Mouse (Mus musculus) embryonic facial prominence, embryonic 13.5 days (tissue): Measurements from ENCODE around the gene Vmn2r84. TPM values are rescaled to one million over a fixed set of nuclear protein-coding genes. Genes with fewer than 3 reads are reported as not detected.
"Not testable (repeated sequence)": the region's sequence is repeated elsewhere in the genome, so short reads cannot be mapped to it uniquely, and the experiment has no call there.

Experiments
- ATAC-seq: fragments of 200-750 bp; cut with Nextera tagmentation; 2 replicates; pipeline ENCODE4 v1.8.0; 2017; ENCODE audit warnings: low read depth; ENCODE audit not compliant: insufficient number of reproducible peaks, insufficient read depth, low FRiP score, low TSS enrichment
- H3K27ac ChIP-seq: fragments of 300-500 bp; sonication (generic); 2 replicates; pipeline ENCODE4 v1.5.1; 2015; ENCODE audit warnings: moderate library complexity, mild to moderate bottlenecking, inconsistent platforms
- H3K27me3 ChIP-seq: fragments of 300-500 bp; sonication (generic); 2 replicates; pipeline ENCODE4 v1.6.1; 2015; ENCODE audit warnings: mild to moderate bottlenecking, inconsistent platforms
- H3K36me3 ChIP-seq: fragments of 300-500 bp; sonication (generic); 2 replicates; pipeline ENCODE4 v1.6.1; 2015; ENCODE audit warnings: mild to moderate bottlenecking, inconsistent platforms
- H3K4me1 ChIP-seq: fragments of 300-500 bp; sonication (generic); 2 replicates; pipeline ENCODE4 v1.6.1; 2015; ENCODE audit warnings: inconsistent platforms
- H3K4me2 ChIP-seq: fragments of 300-500 bp; sonication (generic); 2 replicates; pipeline ENCODE4 v1.6.1; 2015; ENCODE audit warnings: moderate library complexity, mild to moderate bottlenecking, inconsistent platforms
- H3K4me3 ChIP-seq: fragments of 300-500 bp; sonication (generic); 2 replicates; pipeline ENCODE4 v1.5.1; 2015; ENCODE audit warnings: mild to moderate bottlenecking, inconsistent platforms
- H3K9ac ChIP-seq: fragments of 300-500 bp; sonication (generic); 2 replicates; pipeline ENCODE4 v1.6.1; 2015; ENCODE audit warnings: mild to moderate bottlenecking, inconsistent platforms
- H3K9me3 ChIP-seq: fragments of 300-500 bp; sonication (generic); 2 replicates; pipeline ENCODE4 v1.6.1; 2016; ENCODE audit warnings: inconsistent platforms
- WGBS: fragments of 180-500 bp; shearing (Covaris S2); methylation state at CpG from one replicate; pipeline ENCODE4 v1.1.7; 2015; ENCODE audit warnings: mixed read lengths; 5-methylcytosine and 5-hydroxymethylcytosine counted together
- polyA plus RNA-seq: library from polyadenylated mRNA; unstranded; fragments of >200 nt; fragmentation: Nextera tagmentation; extraction: Ambion mirVana; gene quantifications from 2 replicates; pipeline ENCODE4 v1.2.1, GENCODE M21; 2015

The Vmn2r84 gene
- polyA plus RNA-seq: not detected in 2 replicates

DNA sequence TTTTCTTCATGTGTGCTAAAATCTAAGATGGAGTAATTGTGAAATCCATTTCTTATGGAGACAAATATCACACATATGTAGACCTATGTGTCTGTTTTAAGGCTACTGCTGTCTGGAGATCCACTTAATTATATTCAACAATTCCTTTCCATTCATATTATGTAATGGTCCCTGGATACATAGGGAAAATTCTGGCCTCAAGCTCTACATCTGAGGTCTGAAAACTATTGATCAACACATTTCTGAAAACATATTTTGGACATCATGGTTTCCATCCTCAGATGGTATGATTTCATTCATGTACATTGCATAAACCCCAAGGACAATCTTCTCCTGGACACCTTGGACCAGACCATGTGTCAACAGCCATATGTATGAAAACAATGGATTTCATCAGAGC lies at the start of gene Vmn2r84:
Vmn2r84 (minus strand) TSS at position 101 of the 400 bp plus-strand sequence.
- H3K9ac ChIP-seq: no peak within 1 kb of the TSS
- H3K4me2 ChIP-seq: no peak within 1 kb of the TSS
- H3K9me3 ChIP-seq: no peaks in the 10 kb centered on the region
- no peak within 1 kb of the TSS for H3K4me3 ChIP-seq
- H3K4me1 ChIP-seq: no peaks in the 10 kb centered on the region
- H3K27me3 ChIP-seq: no peaks in the 10 kb centered on the region
- ATAC-seq: no peak
- no peaks in the 10 kb centered on the region for H3K36me3 ChIP-seq
- H3K27ac ChIP-seq: no peak within 1 kb of the TSS

DNA sequence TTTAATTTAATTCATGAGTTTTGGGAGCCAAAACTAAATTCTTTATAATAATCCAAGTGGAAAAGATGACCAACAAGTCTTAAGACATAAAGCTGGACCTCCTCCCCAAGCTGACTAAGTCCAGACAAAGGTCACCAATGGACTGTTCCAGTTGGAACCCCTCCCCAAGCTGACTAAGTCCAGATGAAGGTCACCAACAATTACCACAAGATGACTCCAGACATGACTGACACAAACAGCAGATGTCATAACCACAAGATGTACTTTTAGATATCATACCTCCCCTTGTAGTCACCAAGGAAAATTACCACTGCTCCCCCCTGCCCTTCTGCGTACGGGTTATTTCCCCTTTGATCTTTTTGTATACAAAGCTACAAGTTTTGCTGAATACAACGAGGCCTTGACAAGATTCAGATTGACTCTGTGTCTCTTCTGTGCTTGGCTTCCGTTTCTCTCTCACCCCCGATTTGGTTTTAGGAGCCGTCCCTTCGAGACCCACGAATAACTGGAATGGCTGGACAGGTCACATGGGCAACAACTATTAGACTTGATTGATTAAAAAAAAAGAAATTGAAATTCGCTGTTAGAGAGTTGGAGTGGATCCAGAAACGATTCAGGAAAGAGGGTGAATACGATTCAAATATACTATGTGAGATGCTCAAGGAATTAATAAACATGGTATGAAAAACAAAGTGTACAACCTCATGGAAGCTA lies 40.2 kb upstream of the Vmn2r84 start:
- not testable (repeated sequence) for H3K9ac ChIP-seq, H3K27ac ChIP-seq, H3K4me2 ChIP-seq, H3K36me3 ChIP-seq, H3K4me3 ChIP-seq, H3K9me3 ChIP-seq, H3K4me1 ChIP-seq, ATAC-seq, H3K27me3 ChIP-seq
- 82% methylated on average over 11 of the region's 11 CpGs for WGBS

DNA sequence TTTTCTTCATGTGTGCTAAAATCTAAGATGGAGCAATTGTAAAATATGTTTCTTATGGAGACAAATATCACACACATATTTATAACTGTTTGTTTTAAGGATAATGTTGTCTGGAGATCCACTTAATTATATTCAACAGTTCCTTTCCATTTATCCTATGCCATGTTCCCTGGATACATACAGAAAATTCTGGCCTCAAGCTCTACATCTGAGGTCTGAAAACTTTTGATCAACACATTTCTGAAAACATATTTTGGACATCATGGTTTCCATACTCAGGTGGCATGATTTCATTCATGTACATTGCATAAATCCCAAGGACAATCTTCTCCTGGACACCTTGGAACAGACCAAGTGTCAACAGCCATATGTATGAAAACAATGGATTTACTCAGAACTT lies 35.5 kb upstream of the Vmn2r84 start, which contains the start of gene Vmn2r85:
Vmn2r85 (minus strand) TSS at position 101 of the 400 bp plus-strand sequence.
- not testable (repeated sequence) for H3K4me3 ChIP-seq, H3K9me3 ChIP-seq, H3K27me3 ChIP-seq, H3K4me1 ChIP-seq, ATAC-seq, H3K36me3 ChIP-seq, H3K4me2 ChIP-seq, H3K9ac ChIP-seq, H3K27ac ChIP-seq

DNA sequence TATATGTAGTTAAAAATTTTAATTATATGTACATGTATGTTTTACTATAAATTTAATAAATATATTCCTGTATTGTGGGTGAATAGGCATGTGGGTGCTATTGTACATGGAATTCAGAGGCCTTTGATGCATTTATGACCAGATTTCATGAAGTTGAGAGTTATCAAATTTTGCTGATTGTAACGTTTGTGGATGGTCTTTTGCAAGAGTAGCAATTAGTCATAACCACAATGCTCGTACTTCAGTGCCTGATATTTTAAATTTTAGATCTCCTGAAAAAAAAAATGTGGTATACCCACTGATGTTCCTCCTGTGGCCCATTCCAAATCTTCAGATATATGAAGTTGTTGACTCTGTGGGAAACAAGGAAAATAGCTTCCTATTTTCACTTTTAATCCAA lies 28.2 kb upstream of the Vmn2r84 start:
- not testable (repeated sequence) for ATAC-seq, H3K27ac ChIP-seq, H3K4me1 ChIP-seq, H3K4me3 ChIP-seq, H3K27me3 ChIP-seq, H3K4me2 ChIP-seq, H3K9ac ChIP-seq, H3K9me3 ChIP-seq, H3K36me3 ChIP-seq
- WGBS: 61% methylated on average over 2 of the region's 2 CpGs

DNA sequence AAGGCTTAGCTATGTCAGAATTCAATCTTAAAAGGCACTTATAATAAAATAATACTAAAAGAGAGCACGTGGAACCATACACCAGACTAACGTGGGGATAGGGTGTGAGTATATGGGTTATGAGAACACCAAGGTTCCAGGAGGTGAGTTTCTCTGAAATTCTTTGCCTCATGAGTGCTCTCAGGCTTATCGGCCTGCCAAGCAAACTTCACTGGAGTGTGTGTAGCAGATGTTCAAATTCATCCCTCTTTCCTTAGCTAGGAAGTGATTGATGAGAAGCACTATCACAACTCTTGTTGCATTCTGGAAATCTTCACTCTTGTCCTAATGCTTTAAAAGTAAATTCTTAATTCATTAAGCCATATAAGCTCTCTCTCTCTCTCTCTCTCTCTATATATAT lies 26.3 kb upstream of the Vmn2r84 start:
- H3K9me3 ChIP-seq: no peaks in the 10 kb centered on the region
- 76% methylated on average over 3 of the region's 3 CpGs for WGBS
- no peak overlapping the region for H3K4me3 ChIP-seq
- no peaks in the 10 kb centered on the region for H3K4me1 ChIP-seq
- no peaks in the 10 kb centered on the region for H3K36me3 ChIP-seq
- no peak overlapping the region for H3K4me2 ChIP-seq
- H3K9ac ChIP-seq: no peak overlapping the region
- no peaks in the 10 kb centered on the region for H3K27me3 ChIP-seq
- ATAC-seq: no peak
- no peak overlapping the region for H3K27ac ChIP-seq

DNA sequence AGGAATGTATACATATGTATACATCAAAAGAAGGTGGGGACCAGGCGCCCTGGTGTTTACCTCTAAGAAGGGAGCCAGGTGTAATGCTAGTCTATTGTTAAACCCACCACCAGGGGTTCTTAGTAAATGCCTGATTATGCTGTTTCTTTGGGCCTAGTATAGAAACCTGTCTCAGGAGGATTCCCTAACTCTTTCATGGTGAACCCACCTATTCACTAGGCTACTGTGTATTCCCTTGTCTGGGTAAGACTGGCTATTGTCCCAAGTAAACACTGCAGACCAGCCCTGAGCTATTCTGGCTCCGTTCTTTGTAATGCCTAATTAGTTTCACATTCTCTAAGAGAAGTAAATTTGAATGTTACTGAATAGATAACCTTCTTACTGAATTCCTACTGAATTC lies 25.8 kb upstream of the Vmn2r84 start:
- H3K9ac ChIP-seq, H3K4me1 ChIP-seq, ATAC-seq, H3K27ac ChIP-seq, H3K4me3 ChIP-seq, H3K9me3 ChIP-seq, H3K36me3 ChIP-seq, H3K4me2 ChIP-seq, H3K27me3 ChIP-seq: not testable (repeated sequence)
- WGBS: 55% methylated on average over 2 of the region's 2 CpGs

GRCm38 (mm10) chr10:130416352-130416751 lies 22.2 kb upstream of the Vmn2r84 start:
- H3K27me3 ChIP-seq, H3K36me3 ChIP-seq, H3K27ac ChIP-seq, H3K4me3 ChIP-seq, H3K4me2 ChIP-seq, H3K4me1 ChIP-seq, H3K9me3 ChIP-seq, ATAC-seq, H3K9ac ChIP-seq: not testable (repeated sequence)

DNA sequence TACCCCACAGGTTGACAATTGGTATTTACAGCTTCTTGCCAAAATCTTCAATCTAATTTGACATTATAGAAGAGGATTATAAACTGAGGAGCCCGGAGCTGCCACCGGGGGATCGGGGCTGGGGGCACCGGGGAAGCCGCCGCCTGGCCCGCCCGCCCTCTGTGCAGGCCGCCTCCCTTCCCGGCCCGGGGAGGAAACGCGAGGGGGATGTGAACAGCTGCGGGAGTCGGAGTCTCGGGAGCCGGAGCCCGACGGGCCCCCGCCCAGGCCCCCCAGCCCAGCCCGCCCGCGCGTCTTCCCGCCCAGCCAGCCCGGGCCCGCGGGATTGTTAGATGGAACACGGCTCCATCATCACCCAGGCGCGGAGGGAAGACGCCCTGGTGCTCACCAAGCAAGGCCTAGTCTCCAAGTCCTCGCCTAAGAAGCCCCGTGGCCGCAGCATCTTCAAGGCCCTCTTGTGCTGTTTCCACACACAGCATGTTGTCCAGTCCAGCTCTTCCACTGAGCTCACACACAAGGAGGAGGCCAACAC lies 18.1 kb upstream of the Vmn2r84 start:
- H3K27ac ChIP-seq, H3K9ac ChIP-seq, H3K4me1 ChIP-seq, H3K4me2 ChIP-seq, ATAC-seq, H3K36me3 ChIP-seq, H3K27me3 ChIP-seq, H3K9me3 ChIP-seq, H3K4me3 ChIP-seq: not testable (repeated sequence)
- 79% methylated on average over 35 of the region's 35 CpGs for WGBS

DNA sequence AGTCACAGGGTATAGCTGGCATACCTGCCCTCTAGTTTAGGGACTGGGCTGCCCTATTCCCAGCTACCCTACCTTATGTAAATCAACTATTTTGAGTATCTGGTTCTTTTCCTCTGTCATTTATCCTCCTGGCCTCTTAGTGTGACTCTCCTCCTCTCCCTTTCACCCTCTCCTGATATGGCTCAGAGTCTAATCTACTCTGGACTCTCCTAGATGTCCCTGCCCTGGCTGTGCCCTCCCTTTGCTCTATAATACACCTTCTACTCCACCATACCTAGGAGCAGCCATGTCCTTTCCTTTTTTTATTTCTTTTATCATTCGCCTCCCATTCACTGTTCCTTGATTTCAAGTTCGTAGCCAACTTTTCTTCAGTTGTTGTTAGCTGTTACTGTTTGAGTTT lies 19.0 kb downstream of the Vmn2r84 start:
- Histone ChIP-seq H3K4me3 (no peak overlapping the region), H3K9ac (no peak overlapping the region), H3K27ac (no peak overlapping the region), H3K9me3 (no peaks in the 10 kb centered on the region), H3K27me3 (no peaks in the 10 kb centered on the region), H3K4me1 (no peaks in the 10 kb centered on the region), H3K4me2 (no peak overlapping the region), H3K36me3 (no peaks in the 10 kb centered on the region)
- WGBS: 90% methylated on average over 2 of the region's 2 CpGs
- no peak for ATAC-seq

GRCm38 (mm10) chr10:130372491-130373173 lies 21.5 kb downstream of the Vmn2r84 start:
- 79% methylated on average over 2 of the region's 2 CpGs for WGBS
- no peak for ATAC-seq

GRCm38 (mm10) chr10:130371644-130372043 lies 22.5 kb downstream of the Vmn2r84 start:
- Histone ChIP-seq H3K9me3 (no peaks in the 10 kb centered on the region), H3K4me3 (no peak overlapping the region), H3K27ac (no peak overlapping the region), H3K4me2 (no peak overlapping the region), H3K4me1 (no peaks in the 10 kb centered on the region), H3K9ac (no peak overlapping the region), H3K36me3 (no peaks in the 10 kb centered on the region), H3K27me3 (no peaks in the 10 kb centered on the region)
- no peak for ATAC-seq
- WGBS: 63% methylated on average over 1 of the region's 1 CpGs

More at GRCm38 (mm10) chr10:130372491-130373173, 21.5 kb downstream of the Vmn2r84 start:
- H3K36me3 ChIP-seq: no peaks in the 10 kb centered on the region
- no peak overlapping the region for H3K4me3 ChIP-seq
- H3K27ac ChIP-seq: no peak overlapping the region
- no peak overlapping the region for H3K9ac ChIP-seq
- H3K27me3 ChIP-seq: no peaks in the 10 kb centered on the region
- no peak overlapping the region for H3K4me2 ChIP-seq
- no peaks in the 10 kb centered on the region for H3K4me1 ChIP-seq
- no peaks in the 10 kb centered on the region for H3K9me3 ChIP-seq

DNA sequence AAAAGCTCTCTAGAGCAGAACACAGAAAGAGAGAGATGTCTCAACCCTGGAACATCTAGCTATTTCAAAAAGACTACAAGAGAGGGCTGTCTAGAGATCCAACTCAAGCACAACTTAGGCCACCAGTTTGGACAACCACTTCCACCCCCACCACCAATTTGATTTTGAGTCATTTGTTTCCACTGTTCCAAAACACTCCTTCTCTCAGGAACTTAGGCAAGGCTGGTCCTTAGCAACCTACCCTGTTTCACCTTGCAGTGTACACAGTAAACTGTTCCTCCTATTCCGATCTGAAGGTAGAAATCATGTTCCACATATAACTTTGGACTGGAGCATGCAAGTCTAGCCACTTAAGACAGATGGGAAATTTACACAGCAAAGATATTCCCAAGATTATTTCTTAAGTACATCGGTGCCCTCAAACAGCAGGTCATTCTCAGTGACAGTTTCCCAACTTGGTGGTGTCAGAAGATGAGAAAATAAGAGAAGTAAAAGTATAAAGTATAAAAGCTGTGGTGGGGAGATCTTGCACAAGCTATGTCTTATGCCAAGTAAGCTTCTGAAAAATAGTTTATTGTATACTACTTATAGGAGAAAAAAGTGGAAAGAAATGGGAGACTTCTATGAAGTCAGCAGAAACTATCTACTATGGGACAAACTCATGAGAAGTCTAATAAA lies 24.0 kb downstream of the Vmn2r84 start:
- no peak overlapping the region for H3K9ac ChIP-seq

More for the DNA sequence above, 24.0 kb downstream of the Vmn2r84 start:
- ATAC-seq: no peak
- Histone ChIP-seq H3K27ac (no peak overlapping the region), H3K4me1 (no peaks in the 10 kb centered on the region), H3K4me3 (no peak overlapping the region), H3K9me3 (no peaks in the 10 kb centered on the region), H3K36me3 (no peaks in the 10 kb centered on the region), H3K27me3 (no peaks in the 10 kb centered on the region), H3K4me2 (no peak overlapping the region)
- 89% methylated on average over 2 of the region's 2 CpGs for WGBS
